Mouse (Mus musculus) gastrocnemius, adult 2 months (tissue): ENCODE data around the gene Ar. TPM values are rescaled to one million over a fixed set of nuclear protein-coding genes. Genes with fewer than 3 reads are reported as not detected.

Experiments
- DNase-seq: peaks from one replicate; pipeline ENCODE4 v3.0.0; 2022
- H3K27ac ChIP-seq: fragments of 200-600 bp; 2 replicates; pipeline ENCODE4 v1.8.1; 2022; ENCODE audit warnings: mild to moderate bottlenecking
- H3K4me3 ChIP-seq: fragments of 200-600 bp; 2 replicates; pipeline ENCODE4 v1.8.1; 2022; ENCODE audit warnings: mild to moderate bottlenecking, moderate library complexity
- CTCF ChIP-seq: fragments of 200-600 bp; IDR thresholded peaks from 2 replicates; pipeline ENCODE4 v1.8.1; 2022; ENCODE audit warnings: antibody characterized with exemption, mild to moderate bottlenecking, moderate library complexity
- intact Hi-C: fragments of 180-260 bp; cut with DNase I; formaldehyde crosslinking; loops from one replicate; pipeline ENCODE4 v1.15.1; 2025
- total RNA-seq, 2 experiments: library from RNA; stranded (reverse); gene quantifications; 2 replicates each; pipeline ENCODE4 v1.2.3; 2021

The Ar gene
- total RNA-seq, 2 experiments from 2014 or later, result 13.6 to 33.3 TPM

DNA sequence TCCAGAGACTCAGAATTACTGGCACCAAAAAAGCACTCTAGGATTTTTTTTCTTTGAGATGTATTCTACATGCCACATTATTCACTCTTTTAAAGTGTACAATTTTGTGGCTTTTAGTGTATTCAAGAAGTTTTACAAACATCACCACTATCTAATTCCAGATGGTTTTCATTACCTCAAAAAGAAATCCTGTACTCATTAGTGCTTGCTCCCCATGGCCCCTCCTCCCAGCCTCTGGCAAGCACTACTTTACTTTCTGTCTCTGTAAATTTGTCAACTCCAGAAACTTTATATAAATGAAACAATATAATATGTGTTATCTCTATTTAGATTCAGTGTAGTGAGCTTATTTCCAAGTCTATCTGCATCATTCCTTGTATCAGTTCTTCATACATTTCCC is 122.8 kb downstream of the Ar start:
- DNase-seq, result peak; percentile 24
- no peak for TF ChIP-seq CTCF
- Histone ChIP-seq H3K4me3 (no peak overlapping the region), H3K27ac (no peak overlapping the region)
- intact Hi-C loops, result no loop called here

GRCm38 (mm10) chrX:98291763-98292162 is 143.2 kb downstream of the Ar start:
- DNase-seq, result no peak
- no peak for TF ChIP-seq CTCF
- H3K4me3 ChIP-seq, result no peak overlapping the region
- no peak overlapping the region for H3K27ac ChIP-seq
- intact Hi-C loops, result no loop called here

GRCm38 (mm10) chrX:98300685-98301084 is 152.1 kb downstream of the Ar start:
- DNase-seq, result no peak
- TF ChIP-seq CTCF, result no peak
- intact Hi-C loops, result no loop called here
- H3K4me3 ChIP-seq, result no peak overlapping the region
- no peak overlapping the region for H3K27ac ChIP-seq

- no peak for TF ChIP-seq CTCF
- Histone ChIP-seq H3K27ac (no peak overlapping the region), H3K4me3 (no peak overlapping the region)
- no peak for DNase-seq
- intact Hi-C loops, result no loop called here
Measured at GRCm38 (mm10) chrX:98301924-98302323, 153.4 kb downstream of the Ar start.

- intact Hi-C loops, result loop anchor here (10.0 kb wide), 1 partner anchor 171 kb away; the partner anchor contains the start of gene Ar
- Histone ChIP-seq H3K4me3 (no peak overlapping the region), H3K27ac (no peak overlapping the region)
- DNase-seq, result no peak
- TF ChIP-seq CTCF, result no peak
Measured at GRCm38 (mm10) chrX:98315961-98316360, 167.4 kb downstream of the Ar start.

GRCm38 (mm10) chrX:98317483-98317882 is 168.9 kb downstream of the Ar start:
- intact Hi-C loops, result loop anchor here (10.0 kb wide), 1 partner anchor 173 kb away; the partner anchor contains the start of gene Ar
- TF ChIP-seq CTCF, result no peak
- H3K27ac ChIP-seq, result no peak overlapping the region
- no peak for DNase-seq
- H3K4me3 ChIP-seq, result no peak overlapping the region

- H3K27ac ChIP-seq, result no peak overlapping the region
- no peak overlapping the region for H3K4me3 ChIP-seq
- no peak for DNase-seq
- no peak for TF ChIP-seq CTCF
- intact Hi-C loops, result no loop called here
Measured at GRCm38 (mm10) chrX:98323105-98323504, 174.5 kb downstream of the Ar start.

GRCm38 (mm10) chrX:98347481-98347880 is 198.9 kb downstream of the Ar start:
- peak overlapping the region; percentile 70 for H3K27ac ChIP-seq
- H3K4me3 ChIP-seq, result no peak overlapping the region
- intact Hi-C loops, result no loop called here
- no peak for TF ChIP-seq CTCF
- peak; percentile 17 for DNase-seq

- peak overlapping the region; percentile 70 for H3K27ac ChIP-seq
- H3K4me3 ChIP-seq, result no peak overlapping the region; the same call in 1 of the 2 replicates
- intact Hi-C loops, result no loop called here
- DNase-seq, result peak; percentile 79
- no peak for TF ChIP-seq CTCF
Measured at GRCm38 (mm10) chrX:98348036-98348435, 199.5 kb downstream of the Ar start.
